8 mouse cellular contexts compared by ENCODE assay signal in the genomic region with DNA sequence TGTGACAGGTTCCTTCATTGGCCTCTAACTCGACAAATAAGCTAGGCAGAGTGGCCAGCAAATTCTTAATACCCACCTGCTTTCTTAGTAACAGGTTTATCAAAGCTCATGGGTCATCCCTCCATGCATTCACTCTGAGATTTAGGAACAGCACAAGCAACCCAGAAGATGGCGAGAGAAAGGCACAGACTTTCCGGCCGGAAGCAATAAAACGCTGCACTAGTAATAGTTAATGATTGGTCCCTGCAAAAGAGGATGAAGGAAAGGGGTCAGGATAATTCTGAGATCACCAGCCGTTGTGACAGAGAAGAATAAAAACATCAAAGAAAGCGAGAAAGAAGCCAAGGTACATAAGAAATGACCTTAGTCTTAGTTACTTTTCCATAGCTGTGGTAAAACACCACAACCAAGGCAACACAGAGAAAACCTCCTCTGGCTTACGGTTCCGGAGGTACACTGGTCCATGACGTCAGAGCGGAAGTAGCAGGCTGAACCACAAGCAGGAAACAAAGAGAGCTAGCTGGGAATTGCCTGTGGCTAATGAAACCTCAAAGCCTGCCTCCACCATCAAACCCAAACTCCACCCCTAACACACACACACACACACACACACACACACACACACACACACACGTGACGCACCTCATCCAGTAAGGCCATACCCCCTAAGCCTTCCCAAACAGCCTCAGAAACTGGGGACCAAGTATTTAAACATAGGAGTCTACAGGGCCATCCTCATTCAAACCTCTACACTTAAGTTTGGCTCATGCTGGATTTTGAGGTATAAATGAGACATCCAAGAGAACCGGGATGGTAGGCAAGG.
DNase-seq lines count a peak whose midpoint lies in the region; ATAC-seq and TF ChIP-seq lines count a peak whose summit lies in the region.

No protein-coding gene starts in this region.

- no peak overlapping the region for H3K4me3 ChIP-seq in lung, embryonic 14.5 days (ENCODE audit: low read depth, low read length)
- no peak overlapping the region for H3K4me3 ChIP-seq in lung, adult 2 months (replicated peaks; ENCODE audit: extremely low read depth, low read depth, low read length)
- no peak overlapping the region for H3K4me3 ChIP-seq in intestine, embryonic 16.5 days (ENCODE audit: low read length)

- H3K36me3 ChIP-seq in lung, embryonic 14.5 days (ENCODE audit: insufficient read depth) = no peaks in the 10 kb centered on the region
- no peaks in the 10 kb centered on the region for H3K36me3 ChIP-seq in intestine, embryonic 16.5 days (ENCODE audit: control insufficient read depth, insufficient read depth, low read length)

- no peaks in the 10 kb centered on the region for H3K9me3 ChIP-seq in lung, embryonic 14.5 days (ENCODE audit: low read depth, low read length)
- no peaks in the 10 kb centered on the region for H3K9me3 ChIP-seq in intestine, embryonic 16.5 days (ENCODE audit: control insufficient read depth, low read length)

- H3K4me1 ChIP-seq in lung, embryonic 14.5 days (ENCODE audit: insufficient read depth) = peaks cover 32% of the 10 kb centered on the region
- H3K4me1 ChIP-seq in lung, adult 2 months (ENCODE audit: control insufficient read depth, insufficient read depth, low read length) = peaks cover 10% of the 10 kb centered on the region
- H3K4me1 ChIP-seq in intestine, embryonic 16.5 days (ENCODE audit: control insufficient read depth, insufficient read depth, low read length) = peaks cover 44% of the 10 kb centered on the region

- TF ChIP-seq CTCF in lung, embryonic 14.5 days (IDR thresholded peaks at IDR 0.05; ENCODE audit: low read depth) = no peak
- TF ChIP-seq CTCF in lung, adult 2 months (IDR thresholded peaks at IDR 0.05; ENCODE audit: insufficient read depth, low read length) = no peak

- ATAC-seq in lung, embryonic 14.5 days (ENCODE audit: insufficient read depth) = no peak
- no peak for ATAC-seq in intestine, embryonic 16.5 days

- no peak overlapping the region for H3K4me2 ChIP-seq in lung, embryonic 14.5 days
- H3K4me2 ChIP-seq in intestine, embryonic 16.5 days (ENCODE audit: low read depth, low read length) = no peak overlapping the region

- intact Hi-C loops in left cerebral cortex, postnatal 14 days (cut with DNase I) = no loop called here

- H3K9ac ChIP-seq in lung, embryonic 14.5 days = no peak overlapping the region
- no peak overlapping the region for H3K9ac ChIP-seq in intestine, embryonic 16.5 days (ENCODE audit: low read depth, low read length)

- TF ChIP-seq POLR2A in lung, adult 2 months (IDR thresholded peaks at IDR 0.05; ENCODE audit: borderline replicate concordance, extremely low read depth, low read depth, low read length) = no peak

- peak; percentile 46 for DNase-seq in lung, embryonic 14.5 days
- no peak for DNase-seq in lung, adult 2 months
- DNase-seq in lung, postnatal 14 days = peak; percentile 26
- DNase-seq in thymus, postnatal 14 days = peak; percentile 85
- no peak for DNase-seq in left cerebral cortex, postnatal 14 days (ENCODE audit: low spot score in 2 of 2)
- no peak for DNase-seq in right cerebral cortex, postnatal 25 days
- no peak for DNase-seq in urinary bladder, postnatal 36 days (ENCODE audit: low spot score in 2 of 2)

- WGBS in lung, embryonic 14.5 days = 59% methylated on average over 14 of the region's 14 CpGs
- WGBS in lung, adult 2 months = 49% methylated on average over 14 of the region's 14 CpGs
- 59% methylated on average over 14 of the region's 14 CpGs for WGBS in intestine, embryonic 16.5 days

- H3K27ac ChIP-seq in lung, embryonic 14.5 days (ENCODE audit: low read depth) = peak overlapping the region; percentile 89
- H3K27ac ChIP-seq in intestine, embryonic 16.5 days (ENCODE audit: low read length) = peak overlapping the region; percentile 51; the same call in 1 of the 2 replicates

- H3K27me3 ChIP-seq in lung, embryonic 14.5 days (ENCODE audit: insufficient read depth, low read length) = no peaks in the 10 kb centered on the region
- H3K27me3 ChIP-seq in intestine, embryonic 16.5 days (replicated peaks; ENCODE audit: control insufficient read depth, insufficient read depth, low read length) = no peaks in the 10 kb centered on the region

Comparison
In these comparisons a context has a peak if more than half of its experiments do, and no peak if none do; other contexts are left out.
1. DNase-seq: peak in lung, embryonic 14.5 days (single experiment), lung, postnatal 14 days (single experiment) and thymus, postnatal 14 days (single experiment); none in lung, adult 2 months (single experiment), left cerebral cortex, postnatal 14 days (0 of 2), right cerebral cortex, postnatal 25 days (single experiment) and urinary bladder, postnatal 36 days (0 of 2).